Mouse (Mus musculus): ENCODE measurements around the gene Pim1. TPM values are rescaled to one million over a fixed set of nuclear protein-coding genes. Genes with fewer than 3 reads are reported as not detected.
"Not testable (repeated sequence)": the region's sequence is repeated elsewhere in the genome, so short reads cannot be mapped to it uniquely, and the experiment has no call there.

The Pim1 gene
- total RNA-seq, 2 experiments from 2014 or later, result 6.0 to 7.1 TPM

DNA sequence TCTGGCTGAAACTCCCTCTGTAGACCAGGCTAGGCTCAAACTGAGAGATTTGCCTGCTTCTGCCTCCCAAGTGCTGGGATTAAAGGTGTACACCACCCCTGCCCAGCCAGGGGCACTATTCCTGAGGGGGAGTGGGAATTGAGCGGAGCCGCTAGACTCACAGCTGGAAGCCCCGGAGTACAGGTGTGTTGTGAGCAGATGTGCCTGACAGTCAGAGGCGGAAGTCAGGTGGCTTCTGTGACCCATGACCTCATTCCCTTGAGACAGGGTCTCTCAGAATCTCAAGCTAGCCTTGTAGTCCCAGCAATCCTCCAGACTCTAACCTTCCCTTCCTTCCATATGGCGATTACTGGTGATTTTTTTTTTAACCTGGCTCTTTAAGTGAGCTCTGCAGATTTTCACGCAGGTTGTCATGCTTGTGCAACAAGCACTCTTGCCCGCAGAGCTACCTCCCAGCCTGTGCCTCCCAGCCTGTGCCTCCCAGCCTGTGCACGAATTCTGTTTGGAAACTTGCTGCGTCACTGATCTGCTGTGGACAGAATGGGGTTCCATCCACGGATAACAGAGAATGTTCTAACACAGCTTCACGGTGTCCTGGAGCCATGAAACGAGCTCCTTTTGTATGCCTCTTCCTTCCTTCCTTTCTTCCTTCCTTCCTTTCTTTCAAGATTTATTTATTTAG lies 18.5 kb downstream of the Pim1 start:
- DNase-seq (ENCODE audit: low spot score in 2 of 2), result no peak
- intact Hi-C loops (cut with DNase I), result no loop called here

DNA sequence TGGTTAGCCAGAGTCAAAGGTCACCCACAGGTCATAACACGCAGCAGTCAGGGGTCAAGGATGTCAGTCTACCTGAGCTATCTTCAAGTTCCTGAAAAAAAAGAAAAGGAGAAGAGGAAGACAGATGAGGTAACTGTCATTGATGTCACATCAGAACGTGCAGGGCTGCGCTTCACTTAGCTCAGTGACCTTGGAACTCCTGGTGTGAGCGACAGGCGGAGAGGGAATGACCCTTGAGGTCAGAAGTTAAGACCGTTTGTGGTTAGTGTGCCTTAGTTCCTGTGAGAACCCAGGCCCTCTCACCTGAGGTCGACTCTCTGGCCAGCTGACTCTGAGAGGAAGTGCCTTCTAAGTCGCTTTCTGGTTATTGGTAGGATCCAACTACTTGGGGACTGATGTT lies 20.1 kb downstream of the Pim1 start:
- no peak for DNase-seq (ENCODE audit: low spot score in 2 of 2)
- intact Hi-C loops (cut with DNase I), result loop anchor here (5.0 kb wide), 2 partner anchors 128 to 243 kb away; partner anchors contain the start of gene BC004004

DNA sequence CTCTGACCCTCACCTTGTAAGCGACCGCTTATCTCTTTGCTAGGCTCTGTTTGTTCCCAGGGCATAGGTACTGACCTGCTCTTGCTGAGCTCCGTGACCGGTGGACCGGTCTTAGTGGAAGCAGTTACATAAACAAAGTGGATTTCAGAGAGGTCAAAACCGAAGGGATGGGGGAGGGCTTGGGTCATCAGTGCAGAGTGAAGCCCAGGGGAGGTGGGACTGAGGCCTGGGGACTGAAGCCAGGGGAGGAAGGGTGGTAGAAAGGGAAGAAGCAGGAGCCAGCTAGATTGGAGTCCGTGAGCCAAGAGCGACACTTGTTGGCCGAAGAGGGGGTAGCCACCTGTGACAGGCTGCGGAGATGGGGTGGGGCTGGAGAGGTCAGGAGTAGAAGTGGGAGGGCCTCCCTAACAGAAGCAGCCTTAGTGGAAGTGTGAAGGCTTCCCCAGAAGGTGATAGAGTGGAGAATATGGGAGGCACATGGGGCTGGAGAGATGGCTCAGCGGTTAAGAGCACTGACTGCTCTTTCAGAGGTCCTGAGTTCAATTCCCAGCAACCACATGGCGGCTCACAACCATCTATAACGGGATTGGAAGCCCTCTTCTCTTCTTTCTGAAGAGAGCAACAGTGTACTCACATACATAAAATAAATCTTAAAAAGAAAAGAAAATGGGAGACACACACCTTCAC lies 22.6 kb downstream of the Pim1 start:
- intact Hi-C loops (cut with DNase I), result loop anchor here (5.0 kb wide), 2 partner anchors 131 to 246 kb away; partner anchors contain the start of gene BC004004
- DNase-seq (ENCODE audit: low spot score in 2 of 2), result no peak

DNA sequence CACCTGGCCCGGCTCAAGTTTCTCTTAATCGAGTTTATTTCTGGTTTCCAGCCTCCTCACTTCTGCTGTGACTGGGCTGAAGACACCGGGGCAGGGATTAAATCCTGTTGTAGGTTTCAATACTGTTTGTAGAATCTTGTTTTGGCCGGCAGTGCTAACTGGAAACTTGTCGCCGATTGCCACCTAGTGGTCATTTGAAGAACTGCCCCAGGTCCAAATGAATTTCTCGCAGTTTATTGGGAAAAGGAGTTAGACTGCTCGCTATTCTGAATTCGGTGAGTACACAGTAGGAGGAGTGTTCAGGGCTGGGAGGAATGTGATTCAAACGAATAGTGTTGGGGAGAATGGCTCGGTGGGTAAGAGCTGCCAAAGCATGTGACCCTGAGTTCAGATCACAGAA lies 23.9 kb downstream of the Pim1 start:
- DNase-seq (ENCODE audit: low spot score in 2 of 2), result peak; percentile 76 to 84
- intact Hi-C loops (cut with DNase I), result loop anchor here (1.0 to 5.0 kb wide), 3 partner anchors 117 to 247 kb away; partner anchors contain the start of gene BC004004

DNA sequence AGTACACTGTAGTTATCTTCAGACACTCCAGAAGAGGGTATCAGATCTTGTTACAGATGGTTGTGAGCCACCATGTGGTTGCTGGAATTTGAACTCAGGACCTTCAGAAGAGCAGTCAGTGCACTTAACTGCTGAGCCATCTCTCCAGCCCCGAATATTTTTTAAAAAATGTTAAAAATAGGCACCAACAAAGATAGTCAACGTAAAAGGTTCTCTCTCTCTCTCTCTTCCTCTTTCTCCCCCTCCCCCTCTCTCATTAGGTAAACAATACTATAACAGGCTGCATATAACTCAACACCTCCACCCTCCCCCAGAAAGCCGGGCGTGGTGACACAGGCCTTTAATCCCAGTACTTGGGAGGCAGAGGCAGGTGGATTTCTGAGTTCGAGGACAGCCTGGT lies 28.1 kb downstream of the Pim1 start:
- DNase-seq (ENCODE audit: low spot score in 2 of 2); intact Hi-C loops (cut with DNase I): not testable (repeated sequence)

DNA sequence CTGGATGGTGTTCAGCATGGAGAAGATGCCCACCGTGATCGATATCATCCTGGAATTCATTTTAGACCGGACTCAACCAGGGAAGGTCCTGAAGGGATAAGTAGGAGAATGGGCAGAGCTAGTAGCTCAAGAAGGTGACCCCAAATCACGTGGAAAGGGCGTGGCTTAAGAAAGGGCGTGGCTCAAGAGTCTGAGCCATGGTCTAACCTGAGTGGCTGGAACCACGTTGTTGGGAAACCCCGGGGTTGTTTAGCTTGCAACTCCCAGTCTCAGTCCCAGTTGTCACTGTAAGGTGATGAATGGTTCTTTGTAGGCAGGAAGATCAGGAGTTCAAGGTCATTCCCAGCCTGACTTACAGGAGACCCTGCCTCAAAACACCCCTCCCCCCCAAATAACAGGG lies 29.2 kb downstream of the Pim1 start:
- intact Hi-C loops (cut with DNase I), result no loop called here
- DNase-seq (ENCODE audit: low spot score in 2 of 2), result no peak

DNA sequence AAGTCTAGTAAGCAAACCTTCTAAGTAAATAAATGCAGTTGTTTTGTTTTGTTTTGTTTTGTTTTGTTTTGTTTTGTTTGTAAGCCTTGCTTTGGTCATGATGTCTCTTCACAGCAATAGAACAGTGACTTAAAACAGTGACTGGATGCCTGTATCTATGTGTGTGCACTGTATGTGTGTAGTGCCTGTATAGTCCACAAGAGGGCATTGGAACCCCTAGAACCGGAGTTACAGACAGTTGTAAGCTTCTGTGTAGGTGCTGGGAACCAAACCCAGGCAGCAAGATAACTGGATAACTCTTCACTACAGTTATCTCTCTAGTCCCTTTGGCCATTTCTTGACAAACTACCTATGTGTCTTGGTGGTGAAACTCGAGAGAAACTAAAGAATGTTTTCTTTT lies 35.1 kb downstream of the Pim1 start:
- DNase-seq (ENCODE audit: low spot score in 2 of 2), result no peak
- intact Hi-C loops (cut with DNase I), result no loop called here

DNA sequence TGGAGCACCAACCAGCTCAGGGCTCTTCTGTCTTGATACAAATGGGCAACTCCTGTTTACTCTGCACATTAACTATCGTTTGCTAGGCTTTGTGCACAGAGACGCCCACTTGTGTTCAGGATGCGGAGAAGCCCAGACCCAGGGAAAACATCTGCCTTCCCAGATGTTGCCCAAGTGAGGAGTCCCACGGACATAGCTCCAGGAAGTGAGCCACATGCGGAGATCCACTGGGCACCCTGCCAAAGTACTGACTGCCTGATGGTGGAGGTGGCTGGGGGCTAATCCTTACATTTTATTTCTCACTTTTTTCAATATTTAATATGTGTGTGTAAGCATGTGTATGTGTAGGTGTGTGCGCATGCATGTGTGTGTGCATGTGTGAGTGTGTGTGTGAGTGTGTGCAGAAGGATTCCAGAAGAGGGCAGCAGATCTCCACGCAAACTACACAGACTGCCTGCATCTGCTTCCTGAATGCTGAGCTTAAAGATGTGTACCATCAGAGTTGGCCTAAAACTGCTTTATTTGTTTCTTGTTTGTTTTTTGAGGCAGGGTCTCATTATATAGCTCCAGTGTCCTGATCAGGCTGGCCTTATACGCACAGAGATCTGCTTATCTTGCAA lies 38.1 kb downstream of the Pim1 start:
- DNase-seq (ENCODE audit: low spot score in 2 of 2), result no peak
- intact Hi-C loops (cut with DNase I), result no loop called here

DNA sequence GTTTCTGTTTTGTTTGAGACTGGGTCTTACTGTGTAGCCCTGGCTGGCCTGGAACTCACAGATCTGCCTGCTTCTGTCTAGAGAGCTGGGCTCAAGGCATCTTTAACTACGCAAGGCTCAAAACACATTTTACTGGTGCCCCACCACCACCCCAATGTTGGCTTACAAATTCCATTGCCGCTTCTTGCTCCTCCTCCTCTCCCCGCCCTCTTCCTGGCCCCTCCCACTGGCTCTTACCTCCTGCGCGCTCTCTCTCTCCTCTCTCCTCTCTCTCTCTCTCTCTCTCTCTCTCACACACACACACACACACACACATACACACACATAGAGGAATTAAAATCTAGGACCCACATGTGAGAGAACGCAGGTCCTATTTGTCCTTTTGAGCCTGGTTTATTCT lies 40.0 kb downstream of the Pim1 start:
- intact Hi-C loops (cut with DNase I), result no loop called here
- no peak for DNase-seq (ENCODE audit: low spot score in 2 of 2)

DNA sequence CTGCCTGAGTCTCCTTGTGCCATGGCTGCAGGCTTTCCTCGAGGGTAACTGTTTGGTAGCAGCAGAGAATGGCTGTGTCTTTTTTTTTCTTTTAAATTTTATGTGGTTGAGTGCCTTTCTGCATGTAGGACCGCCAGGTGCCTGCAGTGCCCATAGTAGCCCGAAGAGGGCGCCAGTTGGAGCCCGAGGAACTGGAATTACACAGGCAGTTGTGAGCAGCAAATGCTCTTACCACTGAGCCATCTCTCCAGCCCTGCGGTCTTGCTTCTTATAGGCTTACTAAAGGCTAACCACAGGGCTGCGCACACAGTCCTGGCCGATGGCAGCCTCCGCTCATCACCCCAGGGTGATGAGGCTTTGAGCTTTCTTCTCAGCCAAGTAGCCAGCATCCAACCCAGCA lies 40.7 kb downstream of the Pim1 start:
- intact Hi-C loops (cut with DNase I), result no loop called here
- DNase-seq (ENCODE audit: low spot score in 2 of 2), result no peak

DNA sequence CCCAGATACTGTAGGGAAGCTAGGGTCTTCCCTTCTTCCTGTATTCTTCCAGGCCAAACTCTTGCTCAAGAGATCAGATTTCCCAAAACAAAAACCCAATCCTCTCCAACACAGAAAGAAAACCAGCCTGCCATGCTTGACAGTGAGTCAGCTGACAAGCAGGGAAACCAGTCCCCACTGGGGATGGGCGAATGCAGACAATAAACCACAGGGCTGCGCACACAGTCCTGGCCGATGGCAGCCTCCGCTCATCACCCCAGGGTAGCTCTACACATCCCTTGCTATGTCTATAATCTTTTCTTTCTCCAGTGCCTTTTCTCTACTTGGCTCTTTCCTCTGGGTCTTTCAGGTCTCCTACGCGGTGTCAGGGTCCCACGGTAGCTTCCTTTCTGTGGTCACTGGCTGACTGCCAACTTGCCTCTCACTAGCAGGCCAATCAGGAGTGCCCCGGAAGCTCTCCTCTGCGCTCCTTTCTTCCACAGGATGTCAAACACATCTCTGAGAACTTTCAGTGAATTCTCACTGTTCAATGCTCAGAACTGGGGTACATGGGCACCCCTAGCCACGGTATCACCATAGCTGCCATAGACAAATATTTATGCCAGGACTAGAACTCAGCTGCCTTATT lies 41.3 kb downstream of the Pim1 start:
- intact Hi-C loops (cut with DNase I), result no loop called here
- no peak for DNase-seq (ENCODE audit: low spot score in 2 of 2)

DNA sequence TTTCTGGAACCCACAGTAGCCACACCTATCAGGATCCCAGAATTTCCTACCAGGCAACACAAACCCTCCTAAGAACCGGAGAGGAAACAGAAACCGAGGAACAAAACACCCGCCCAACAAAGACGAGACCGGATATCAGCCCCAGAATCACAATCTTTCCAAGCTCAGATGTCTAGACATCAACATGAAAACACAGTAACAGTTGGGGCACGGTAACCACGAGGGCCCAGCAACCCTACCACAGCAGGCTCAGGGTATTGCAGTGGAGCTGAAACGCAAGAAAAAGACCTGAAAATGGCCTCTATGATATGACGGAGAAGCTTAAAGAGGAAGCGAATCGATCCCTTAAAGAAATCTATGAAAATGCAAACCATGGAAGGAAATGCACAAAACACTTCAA lies 43.3 kb downstream of the Pim1 start:
- intact Hi-C loops (cut with DNase I), result no loop called here
- no peak for DNase-seq (ENCODE audit: low spot score in 2 of 2)

DNA sequence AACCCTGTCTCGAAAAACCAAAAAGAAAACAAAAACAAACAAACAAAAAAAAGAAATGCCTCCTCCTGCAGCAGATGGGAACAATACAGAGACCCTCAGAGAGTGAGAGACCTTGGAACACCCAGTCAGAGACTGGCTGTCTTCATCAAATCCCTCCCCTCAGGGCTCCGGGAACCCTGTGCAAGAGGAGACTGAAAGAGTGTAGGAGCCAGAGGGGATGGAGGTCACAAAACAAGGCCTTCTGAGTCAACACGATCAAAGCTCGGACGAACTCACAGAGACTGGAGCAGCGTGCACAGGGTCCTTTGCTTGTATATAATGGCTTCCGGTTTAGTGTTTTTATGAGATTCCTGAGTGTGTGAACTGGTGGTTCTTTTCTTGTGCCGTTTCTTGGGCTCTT lies 49.9 kb downstream of the Pim1 start:
- DNase-seq (ENCODE audit: low spot score in 2 of 2), result no peak
- intact Hi-C loops (cut with DNase I), result no loop called here

DNA sequence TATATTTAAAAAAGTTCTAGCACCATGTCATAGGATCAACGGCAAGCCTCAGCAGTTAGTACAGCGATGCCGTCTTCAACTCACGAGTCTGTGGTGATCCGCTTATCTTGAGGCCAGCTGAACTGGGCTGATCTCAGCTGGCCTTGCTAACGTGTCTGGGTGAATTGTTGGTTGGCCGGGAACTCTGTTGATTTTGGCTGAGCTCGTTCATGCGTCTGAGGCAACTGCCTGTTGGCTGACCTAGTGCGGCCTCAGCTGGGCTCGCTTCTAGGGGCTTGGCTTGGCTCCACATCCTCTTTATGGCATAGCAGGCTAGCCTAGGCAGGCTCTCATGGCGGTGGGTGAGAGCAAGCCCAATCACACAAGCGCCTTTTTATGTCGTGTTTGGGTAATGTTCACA lies 50.9 kb downstream of the Pim1 start:
- intact Hi-C loops (cut with DNase I), result no loop called here
- DNase-seq (ENCODE audit: low spot score in 2 of 2), result no peak

DNA sequence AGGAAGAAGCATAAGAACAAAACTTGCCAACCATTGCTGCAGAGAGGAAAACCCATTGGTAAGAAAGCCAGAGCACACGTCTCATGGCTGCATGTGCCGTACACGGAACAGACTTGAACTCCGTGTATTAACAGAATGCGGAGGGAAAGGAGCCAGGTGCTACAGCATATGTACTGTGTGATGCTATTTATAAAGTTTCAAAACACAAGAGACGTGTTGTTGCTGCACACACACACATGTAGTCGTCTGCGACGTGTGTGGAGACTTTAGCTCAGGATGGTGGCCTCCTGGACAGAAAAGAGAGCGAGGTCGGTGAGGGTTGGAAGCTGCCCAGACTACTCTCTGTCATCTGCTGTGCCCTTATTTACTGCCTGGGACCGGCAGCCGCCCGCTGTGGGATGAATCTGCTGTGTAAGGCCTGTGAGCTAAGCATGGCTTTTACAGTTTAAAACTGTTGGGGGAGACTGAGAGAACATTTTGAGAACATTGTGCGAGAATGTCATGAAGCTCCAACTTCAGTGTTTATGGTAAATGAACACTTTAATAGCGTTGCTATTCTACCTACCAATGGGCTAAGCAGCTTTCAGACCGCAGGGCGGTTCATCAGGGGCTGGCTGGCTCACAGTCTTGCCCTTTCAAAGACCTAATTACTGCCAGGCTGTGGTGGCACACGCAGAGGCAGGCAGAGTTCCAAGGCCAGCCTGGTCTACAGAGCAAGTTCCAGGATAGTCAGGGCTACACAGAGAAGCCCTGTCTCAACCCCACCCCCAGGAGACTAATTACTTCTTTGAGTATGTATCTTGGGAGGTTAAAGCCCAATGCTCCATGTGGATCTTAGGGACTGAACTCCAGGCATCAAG lies 52.5 kb downstream of the Pim1 start:
- intact Hi-C loops (cut with DNase I), result no loop called here
- no peak for DNase-seq (ENCODE audit: low spot score in 2 of 2)

DNA sequence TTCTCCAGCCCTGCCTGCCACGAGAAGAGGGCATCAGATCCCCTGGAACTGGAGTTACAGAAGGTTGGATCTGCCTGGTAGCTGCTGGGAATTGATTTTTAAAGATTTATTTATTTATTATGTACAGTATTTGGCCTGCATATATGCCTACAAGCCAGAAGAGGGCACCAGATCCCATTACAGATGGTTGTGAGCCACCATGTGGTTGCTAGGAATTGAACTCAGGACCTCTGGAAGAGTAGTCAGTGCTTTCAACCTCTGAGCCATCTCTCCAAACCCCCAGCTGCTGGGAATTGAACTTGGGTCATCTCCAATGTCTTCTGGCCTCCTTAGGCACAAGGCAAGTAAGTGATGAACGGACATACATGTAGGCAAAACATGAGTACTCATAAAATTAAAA lies 53.5 kb downstream of the Pim1 start:
- intact Hi-C loops (cut with DNase I), result no loop called here

DNA sequence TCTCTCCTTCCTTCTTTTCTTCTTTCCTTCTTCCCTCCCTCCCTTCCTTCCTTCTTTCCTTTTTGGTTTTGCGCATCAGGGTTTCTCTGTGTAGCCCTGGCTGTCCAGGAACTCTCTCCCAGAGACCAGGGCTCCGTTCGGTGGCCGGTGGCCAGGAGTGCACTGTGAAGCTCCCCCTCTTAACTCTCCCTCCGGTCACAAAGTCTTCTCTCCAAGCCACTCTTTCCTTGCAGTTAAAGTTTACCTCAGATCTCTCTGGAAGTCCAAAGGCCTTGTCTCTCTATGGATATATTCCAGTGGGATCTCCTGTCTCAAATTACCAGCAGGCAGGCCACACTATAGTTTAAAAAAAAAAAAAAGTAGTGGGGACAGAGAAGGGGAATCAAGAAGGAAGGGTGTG lies 54.7 kb downstream of the Pim1 start:
- intact Hi-C loops (cut with DNase I), result no loop called here
- DNase-seq (ENCODE audit: low spot score in 2 of 2), result no peak

More for the DNA sequence above, 53.5 kb downstream of the Pim1 start:
- no peak for DNase-seq (ENCODE audit: low spot score in 2 of 2)
